Mouse (Mus musculus): ENCODE measurements around the gene Rufy2.

Rufy2 gene

GRCm38 (mm10) chr10:63014168-63014567 is 34.1 kb downstream of the Rufy2 start:
- DNase-seq (ENCODE audit: low spot score in 2 of 2) = no peak

GRCm38 (mm10) chr10:63019304-63019703 is 39.3 kb downstream of the Rufy2 start:
- DNase-seq (ENCODE audit: low spot score in 2 of 2) = no peak

GRCm38 (mm10) chr10:63021702-63022101 is 41.7 kb downstream of the Rufy2 start:
- DNase-seq (ENCODE audit: low spot score in 2 of 2) = no peak

GRCm38 (mm10) chr10:63022541-63023120 is 42.6 kb downstream of the Rufy2 start:
- DNase-seq (ENCODE audit: low spot score in 2 of 2) = no peak

GRCm38 (mm10) chr10:63023121-63023748 is 43.2 kb downstream of the Rufy2 start:
- DNase-seq (ENCODE audit: low spot score in 2 of 2) = peak; percentile 24 to 54

- DNase-seq (ENCODE audit: low spot score in 2 of 2) = peak; percentile 95 to 98
Observed at GRCm38 (mm10) chr10:63023749-63024579, 43.9 kb downstream of the Rufy2 start, which contains the start of the genes Hnrnph3 and Pbld2. Gene Hnrnph3 (minus strand): TSS chr10:63024217. Gene Pbld2 (plus strand): TSS chr10:63024315.

GRCm38 (mm10) chr10:63024580-63024910 is 44.5 kb downstream of the Rufy2 start:
- peak; percentile 21 to 36 for DNase-seq (ENCODE audit: low spot score in 2 of 2)

GRCm38 (mm10) chr10:63025016-63025415 is 45.0 kb downstream of the Rufy2 start:
- no peak for DNase-seq (ENCODE audit: low spot score in 2 of 2)

GRCm38 (mm10) chr10:63025491-63026011 is 45.5 kb downstream of the Rufy2 start:
- DNase-seq (ENCODE audit: low spot score in 2 of 2) = no peak

- no peak for DNase-seq (ENCODE audit: low spot score in 2 of 2)
Observed at GRCm38 (mm10) chr10:63026156-63026794, 46.3 kb downstream of the Rufy2 start.

GRCm38 (mm10) chr10:63026795-63027160 is 46.8 kb downstream of the Rufy2 start:
- DNase-seq (ENCODE audit: low spot score in 2 of 2) = no peak

GRCm38 (mm10) chr10:63027376-63028161 is 47.5 kb downstream of the Rufy2 start:
- no peak for DNase-seq (ENCODE audit: low spot score in 2 of 2)

- DNase-seq (ENCODE audit: low spot score in 2 of 2) = no peak
Observed at GRCm38 (mm10) chr10:63028396-63028795, 48.4 kb downstream of the Rufy2 start.

- no peak for DNase-seq (ENCODE audit: low spot score in 2 of 2)
Observed at GRCm38 (mm10) chr10:63032267-63032666, 52.2 kb downstream of the Rufy2 start.

- no peak for DNase-seq (ENCODE audit: low spot score in 2 of 2)
Observed at GRCm38 (mm10) chr10:63032956-63033355, 52.9 kb downstream of the Rufy2 start.

- DNase-seq (ENCODE audit: low spot score in 2 of 2) = no peak
Observed at GRCm38 (mm10) chr10:63038571-63039320, 58.7 kb downstream of the Rufy2 start.

GRCm38 (mm10) chr10:63039867-63040628 is 60.0 kb downstream of the Rufy2 start:
- DNase-seq (ENCODE audit: low spot score in 2 of 2) = no peak

- no peak for DNase-seq (ENCODE audit: low spot score in 2 of 2)
Observed at GRCm38 (mm10) chr10:63043154-63043553, 63.1 kb downstream of the Rufy2 start.

GRCm38 (mm10) chr10:63047751-63048150 is 67.7 kb downstream of the Rufy2 start:
- no peak for DNase-seq (ENCODE audit: low spot score in 2 of 2)

GRCm38 (mm10) chr10:63049106-63049505 is 69.1 kb downstream of the Rufy2 start:
- no peak for DNase-seq (ENCODE audit: low spot score in 2 of 2)

Data from spleen, postnatal 14 days (tissue).